Mouse (Mus musculus) embryo, embryonic 11 days (tissue): ENCODE data around the gene Card9.
"Not testable (repeated sequence)": the region's sequence is repeated elsewhere in the genome, so short reads cannot be mapped to it uniquely, and the experiment has no call there.

ENCODE experiments used
- DNase-seq: peaks from one replicate; pipeline ENCODE4 v3.0.0-alpha.2; 2015

Gene Card9

DNA sequence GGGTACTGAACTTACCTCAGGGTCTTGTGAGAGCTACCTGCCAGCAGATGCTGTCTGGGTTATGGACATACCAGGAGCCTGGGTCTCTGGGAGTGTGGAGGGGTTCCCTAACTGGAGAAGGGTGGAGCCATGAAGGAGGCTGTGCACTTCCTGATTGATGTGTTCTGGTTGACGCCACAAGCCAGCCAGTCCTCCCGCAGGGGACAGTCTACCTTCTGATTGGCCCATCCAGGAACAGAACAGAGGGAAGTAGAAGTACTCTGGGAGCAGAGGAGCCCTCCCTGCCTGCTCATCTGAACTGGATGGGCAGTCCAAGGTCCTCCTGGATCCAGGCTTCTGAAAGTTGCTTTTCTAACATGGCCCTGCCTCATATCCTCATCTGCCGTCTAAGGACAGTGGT, at the start of gene Card9:
Gene Card9 (minus strand): TSS at position 147 of the 400 bp plus-strand sequence.
- DNase-seq = no peak

DNA sequence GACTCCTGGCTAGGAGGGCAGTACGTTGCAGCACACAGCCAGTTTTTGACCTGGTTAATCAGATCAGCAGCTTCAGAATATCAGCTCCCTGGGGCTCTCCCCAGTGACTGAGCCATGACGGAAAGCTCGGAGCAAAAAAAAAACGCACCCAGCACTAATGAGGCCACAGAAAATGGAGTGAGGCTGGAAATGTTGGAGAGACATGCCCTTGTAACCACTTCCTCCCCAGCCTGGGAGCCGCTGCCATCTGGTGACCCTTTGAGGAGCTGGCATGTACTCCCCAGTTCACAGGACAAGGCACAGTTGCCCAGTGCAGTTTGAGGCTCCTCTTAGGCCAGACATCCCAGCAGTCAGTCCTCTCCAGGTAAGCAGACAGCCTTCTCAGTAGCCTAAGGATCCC, 49.4 kb upstream of the Card9 start:
- DNase-seq = no peak

DNA sequence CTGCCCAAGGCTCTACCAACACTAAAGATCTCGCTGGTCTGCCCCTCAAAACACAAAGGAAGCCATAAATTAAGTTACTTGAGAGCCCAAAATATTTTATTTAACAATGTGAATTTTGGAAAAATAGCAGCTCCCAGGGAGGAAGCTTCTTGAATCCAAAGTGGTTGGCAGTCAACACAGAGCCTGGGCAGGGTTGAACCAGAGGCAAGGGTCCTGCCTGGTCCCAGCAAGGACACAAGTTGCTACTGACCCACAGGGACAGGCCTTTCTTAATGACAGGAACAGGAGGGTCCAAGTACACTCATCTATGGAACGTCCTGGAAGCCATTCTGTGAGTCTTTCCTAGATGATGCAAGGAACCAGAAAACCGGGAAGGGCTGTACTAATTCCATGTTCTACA, 48.6 kb upstream of the Card9 start:
- DNase-seq = no peak

DNA sequence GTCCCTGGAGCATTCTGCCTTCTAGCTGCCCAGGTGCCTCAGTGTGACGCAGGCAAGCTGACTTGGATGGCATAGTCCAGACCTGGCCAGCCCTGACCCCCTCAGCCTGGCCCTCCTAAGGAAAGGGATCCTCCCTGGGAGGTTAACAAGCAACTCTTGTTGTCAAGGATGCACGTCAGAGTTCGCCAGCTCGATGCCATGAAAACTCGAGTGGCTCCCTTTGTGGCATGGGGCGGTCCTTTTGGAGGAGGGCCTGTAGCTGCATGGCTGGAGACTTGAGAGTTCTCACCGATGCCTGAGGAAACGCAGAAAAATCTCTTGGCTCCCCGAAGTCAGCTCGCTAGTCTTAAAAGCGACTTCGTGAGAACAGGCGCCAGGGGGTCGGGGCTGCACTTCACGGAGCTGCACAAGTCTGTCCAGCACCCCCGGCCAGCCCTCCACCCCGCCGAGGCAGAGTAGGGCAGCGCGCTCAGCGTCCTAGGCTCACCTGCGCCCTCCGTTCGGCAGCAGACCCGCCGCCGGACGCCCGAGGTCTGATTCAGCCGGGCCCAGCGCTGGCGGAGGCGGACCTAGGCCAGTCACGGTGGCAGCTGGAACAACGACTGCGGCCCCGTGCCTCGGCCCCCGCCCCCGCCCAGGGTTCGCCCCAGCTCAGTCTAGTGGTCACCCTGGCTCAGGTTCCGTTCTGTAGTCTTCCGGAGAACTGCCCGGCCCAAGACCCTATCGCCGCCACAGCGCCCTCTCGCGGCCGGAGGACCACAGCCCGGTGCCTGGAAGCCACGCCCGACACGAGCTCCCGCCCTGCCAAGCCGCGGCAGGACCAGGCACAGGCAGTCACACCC, 48.0 kb upstream of the Card9 start, which contains the start of gene Inpp5e:
Gene Inpp5e (minus strand): TSS at position 689 of the 842 bp plus-strand sequence.
- peak; percentile 94 for DNase-seq

DNA sequence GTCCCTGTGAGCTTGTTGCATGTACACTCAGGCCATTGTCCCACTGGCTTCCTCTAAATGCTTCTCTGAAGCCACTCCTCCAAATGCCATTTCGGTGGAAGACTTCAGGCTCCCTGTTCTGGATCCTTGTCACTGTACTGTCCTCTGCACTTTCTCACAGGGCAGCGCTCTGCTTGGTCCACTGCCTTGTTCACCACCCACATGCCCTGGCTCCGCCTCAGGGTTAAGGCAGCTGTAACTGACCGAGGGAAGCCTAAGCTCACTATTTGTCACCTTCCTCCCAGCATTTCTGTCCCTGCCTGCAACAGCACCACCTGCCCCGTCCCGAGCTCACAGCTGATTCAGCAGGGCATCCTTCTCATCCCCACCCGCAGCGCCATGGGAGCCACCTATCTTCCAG, 42.6 kb upstream of the Card9 start:
- no peak for DNase-seq

DNA sequence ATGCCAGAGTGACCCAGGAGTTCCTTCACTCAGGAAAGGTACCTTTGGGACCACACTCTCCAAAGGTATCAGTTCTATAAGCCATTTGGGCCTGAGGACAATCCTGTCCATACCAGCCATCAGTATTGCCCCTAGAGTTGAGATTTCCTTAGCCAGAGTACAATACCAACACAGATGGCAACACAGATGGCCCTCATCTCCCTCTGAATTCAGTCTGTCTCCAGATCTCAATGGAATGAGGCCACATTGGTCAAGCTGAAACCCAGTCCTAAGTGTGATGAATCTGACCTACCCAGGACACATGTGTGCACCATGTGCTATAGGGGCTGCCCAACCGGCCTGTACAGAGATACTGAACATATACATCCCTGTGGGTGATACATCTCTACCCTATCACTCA, 41.5 kb upstream of the Card9 start:
- no peak for DNase-seq

DNA sequence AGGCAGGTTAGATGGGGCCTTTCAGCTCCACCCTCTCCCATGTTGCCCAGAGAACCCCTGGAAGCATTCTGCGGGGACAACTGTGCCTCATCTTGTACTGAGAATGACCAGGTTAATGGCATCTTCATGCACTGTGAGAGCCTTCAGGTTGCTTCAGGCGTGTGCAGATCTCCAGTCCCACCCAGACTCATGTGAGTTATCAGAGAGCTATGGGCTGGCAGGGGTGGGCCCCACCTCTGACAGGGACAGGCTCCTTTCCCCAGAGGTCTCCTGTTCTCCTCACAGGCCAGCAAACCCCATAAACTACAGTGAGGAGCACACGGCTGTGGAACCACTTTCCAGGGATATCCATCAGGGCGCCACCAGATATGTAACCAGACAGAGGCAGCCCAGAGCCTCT, 40.3 kb upstream of the Card9 start:
- no peak for DNase-seq

DNA sequence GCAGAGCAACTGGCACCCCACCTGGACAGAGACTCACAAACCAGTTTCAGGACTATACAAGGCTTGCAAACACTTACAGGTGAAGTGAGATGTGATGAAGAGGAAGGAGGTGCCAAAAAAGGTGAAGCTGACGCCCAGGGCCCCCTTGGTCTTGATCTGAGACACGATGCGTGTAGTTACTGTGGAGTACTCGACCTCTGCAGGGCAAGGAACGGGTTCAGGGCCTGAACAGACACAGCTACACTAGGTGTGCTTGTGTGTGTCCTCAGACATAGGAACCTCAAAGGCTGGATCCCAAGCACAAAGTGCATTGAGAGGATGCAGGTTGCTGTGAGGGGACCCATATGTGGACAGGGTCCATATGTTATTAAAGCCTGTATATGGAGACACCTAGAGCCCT, 39.6 kb upstream of the Card9 start:
- no peak for DNase-seq

DNA sequence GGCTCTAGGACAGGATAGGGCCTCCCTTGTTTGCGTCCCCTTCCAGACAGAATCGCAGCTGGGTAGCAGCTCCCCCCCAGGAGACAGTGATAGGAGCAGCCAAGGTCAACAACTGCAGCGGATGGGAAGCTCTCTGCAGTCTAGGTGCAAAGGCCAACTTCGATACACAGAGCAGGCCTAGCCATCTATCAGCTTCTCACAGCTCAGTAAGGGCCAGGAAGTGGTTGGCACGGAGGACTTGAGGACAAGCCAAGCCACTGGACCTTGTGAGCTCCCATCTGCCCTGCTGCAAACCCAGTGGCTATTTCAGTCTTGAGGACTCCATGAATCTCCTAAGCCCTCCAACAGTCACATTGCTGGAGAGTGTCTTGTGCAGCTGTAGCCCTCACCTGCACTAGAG, 38.9 kb upstream of the Card9 start:
- DNase-seq = no peak

DNA sequence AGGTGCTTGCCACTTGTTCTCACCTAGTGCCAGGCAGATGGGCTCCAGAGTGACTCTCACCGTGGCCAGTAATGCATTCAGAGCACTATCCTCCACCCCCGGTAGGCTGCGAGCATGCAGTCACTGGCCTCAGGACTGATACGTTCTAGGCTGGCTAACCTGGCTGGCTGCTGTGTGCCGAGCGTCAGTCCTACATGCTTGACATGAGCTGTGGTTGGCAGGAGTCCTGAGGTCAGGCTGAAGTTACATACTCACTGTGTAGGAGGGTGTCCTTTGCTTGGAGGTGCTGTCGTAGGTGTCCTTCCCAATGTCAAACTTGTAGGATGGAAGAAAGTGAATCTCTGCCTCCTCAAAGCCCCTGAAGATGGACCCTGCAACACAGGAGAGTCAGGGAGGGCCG, 38.3 kb upstream of the Card9 start:
- no peak for DNase-seq

DNA sequence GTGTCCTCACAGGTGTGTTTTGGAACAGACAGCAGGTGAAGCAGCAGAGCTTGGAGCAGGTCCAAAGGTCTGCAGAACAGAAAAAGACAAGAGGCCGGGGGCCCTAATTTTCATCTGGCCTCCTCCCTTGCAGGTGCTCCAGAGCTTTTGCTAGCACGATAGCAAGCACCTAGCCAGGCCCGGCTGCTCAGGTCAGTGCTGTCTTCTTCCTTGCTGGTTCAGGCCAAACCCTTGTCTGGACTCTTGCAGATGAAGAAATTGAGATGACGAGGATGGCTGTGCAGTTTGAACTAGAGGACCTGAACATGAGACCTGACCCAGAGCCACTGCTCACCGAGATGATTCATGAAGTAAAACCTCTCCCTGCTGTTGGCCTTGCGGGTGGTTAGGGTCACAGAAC, 30.9 kb upstream of the Card9 start:
- no peak for DNase-seq

DNA sequence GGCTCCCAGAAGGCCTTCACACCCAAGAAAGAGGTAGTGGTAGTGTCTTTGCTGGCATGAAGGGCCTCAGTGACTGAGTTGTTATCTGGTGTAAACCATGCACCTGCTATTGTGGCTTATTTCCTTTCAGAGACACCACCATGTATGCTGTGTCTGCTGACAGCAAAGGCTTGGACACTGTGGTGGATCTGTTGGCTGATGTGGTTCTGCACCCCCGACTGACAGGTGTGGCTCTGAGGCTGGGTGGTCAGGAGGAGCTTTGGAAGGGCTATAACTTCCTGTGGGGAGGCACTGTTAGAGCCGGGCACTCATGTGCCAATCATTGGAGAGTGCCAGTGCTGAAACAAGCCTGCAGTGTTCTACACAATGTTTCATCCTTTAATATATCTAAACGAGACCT, 30.2 kb upstream of the Card9 start:
- no peak for DNase-seq

DNA sequence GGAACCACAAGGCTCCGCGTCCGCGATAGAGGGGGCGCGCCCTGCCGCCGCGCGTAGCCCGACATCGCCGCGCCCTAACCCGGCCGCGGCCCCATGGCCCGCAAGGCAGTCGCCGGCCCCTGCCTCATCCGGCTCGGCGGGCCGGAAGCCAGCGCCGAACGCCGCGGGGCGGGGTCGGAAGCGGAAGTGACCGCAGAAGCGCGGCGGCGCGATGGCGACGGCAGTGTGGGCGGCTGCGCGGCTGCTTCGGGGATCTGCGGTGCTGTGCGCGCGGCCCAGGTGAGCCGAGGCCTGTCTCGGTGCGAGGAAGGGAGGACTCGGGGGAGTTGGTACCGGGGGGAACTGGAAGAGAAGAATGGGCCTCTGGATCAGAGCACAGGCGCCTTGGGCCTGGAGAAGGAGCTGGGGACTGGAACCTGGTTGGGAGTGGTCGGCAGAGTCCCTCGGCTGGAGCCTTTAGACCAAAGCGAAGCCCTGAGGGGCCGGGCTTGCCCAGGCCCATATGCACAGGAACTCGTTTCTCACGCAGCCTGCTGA, 28.5 kb upstream of the Card9 start, which contains the start of the genes Entr1 and Pmpca:
Gene Entr1 (minus strand): TSS at position 163 of the 537 bp plus-strand sequence.
Gene Pmpca (plus strand): TSS at position 186 of the 537 bp plus-strand sequence.
- peak; percentile 94 for DNase-seq

DNA sequence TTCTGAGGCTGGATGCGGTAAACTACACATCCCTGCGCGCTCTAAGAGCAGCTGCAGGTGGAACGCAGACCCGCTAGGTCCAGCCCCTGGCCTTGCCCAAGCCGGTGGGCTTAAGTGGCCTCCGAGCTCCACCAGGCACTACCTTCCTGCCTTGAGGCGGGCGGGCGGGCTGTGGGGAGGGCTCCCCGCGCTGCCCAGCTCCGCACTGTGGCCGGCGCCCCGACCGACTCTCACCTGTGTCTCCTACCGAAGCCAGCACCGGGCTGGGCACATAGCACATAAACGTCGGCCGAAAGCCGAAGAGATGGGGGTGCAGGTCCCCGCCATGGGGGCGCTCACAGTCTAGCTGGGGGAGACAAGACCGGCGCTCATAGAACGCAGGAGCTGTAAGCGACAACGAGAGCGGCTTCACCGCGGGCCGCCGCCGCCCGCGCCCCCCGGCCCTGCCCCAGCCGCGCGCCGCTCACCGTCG, 28.0 kb upstream of the Card9 start:
- no peak for DNase-seq

DNA sequence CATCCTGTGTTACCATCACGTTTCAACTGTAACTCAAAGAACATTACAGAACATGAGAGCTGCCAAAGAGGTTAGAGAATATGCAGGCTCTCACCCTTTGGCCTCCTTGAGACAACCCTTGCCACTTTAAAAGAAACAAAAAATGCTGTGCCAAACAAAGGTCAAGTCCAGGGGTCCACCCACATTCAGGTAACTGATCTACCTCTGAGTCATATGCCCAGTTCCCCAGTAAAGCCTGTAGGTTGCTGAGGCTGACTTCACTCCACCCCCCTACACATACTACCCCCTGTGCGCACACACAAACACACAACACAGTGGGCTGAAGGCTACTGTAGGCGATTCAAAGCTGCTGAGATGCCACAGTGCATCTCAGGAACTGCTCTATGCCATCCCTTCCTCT, 27.0 kb upstream of the Card9 start:
- DNase-seq = no peak

DNA sequence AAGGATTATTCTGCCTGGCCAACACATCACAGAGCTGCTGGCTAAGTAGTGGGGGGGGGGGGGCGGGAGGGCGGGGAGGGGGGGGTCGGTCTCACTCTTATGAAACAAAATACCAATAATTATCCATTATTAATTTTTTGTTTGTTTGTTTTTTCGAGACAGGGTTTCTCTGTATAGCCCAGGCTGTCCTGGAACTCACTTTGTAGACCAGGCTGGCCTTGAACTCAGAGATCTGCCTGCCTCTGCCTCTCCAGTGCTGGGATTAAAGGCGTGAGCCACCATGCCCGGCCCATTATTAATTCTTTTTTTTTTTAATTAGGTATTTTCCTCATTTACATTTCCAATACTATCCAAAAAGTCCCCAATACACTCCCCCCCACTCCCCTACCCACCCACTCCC, 20.2 kb upstream of the Card9 start:
- DNase-seq = not testable (repeated sequence)

DNA sequence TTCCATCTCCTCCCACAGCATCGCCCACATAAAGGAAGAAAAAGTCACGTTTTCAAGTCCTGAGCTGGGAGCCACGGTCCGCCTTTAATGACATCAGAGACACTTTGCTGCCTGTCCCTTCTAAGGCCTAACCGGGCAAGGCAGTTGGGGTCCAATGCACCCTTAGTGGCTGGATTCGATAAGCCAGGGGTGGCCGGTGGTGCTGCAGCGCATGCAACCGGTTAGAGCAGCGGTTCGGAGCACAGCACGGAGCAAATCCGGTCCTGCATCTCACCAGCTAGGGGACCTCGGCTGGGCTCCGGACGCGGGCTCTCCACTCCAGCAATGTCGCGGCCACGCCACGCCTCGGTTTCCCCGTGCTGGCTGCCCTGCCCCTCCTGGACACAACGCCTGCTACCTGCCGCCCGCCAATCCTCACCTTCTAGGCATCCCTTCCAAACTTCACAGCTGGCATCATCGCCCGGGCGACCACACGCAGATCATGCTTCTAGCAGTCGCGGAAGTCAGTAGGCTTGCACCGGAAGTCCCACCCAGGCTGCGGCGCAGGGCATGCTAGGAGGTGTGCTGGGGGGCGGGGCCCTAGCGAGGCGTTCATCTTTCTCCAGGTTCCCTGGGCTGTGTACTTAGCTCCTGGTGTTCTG, 19.5 kb upstream of the Card9 start, which contains the start of gene Snapc4:
Gene Snapc4 (minus strand): TSS at position 523 of the 641 bp plus-strand sequence.
- peak; percentile 93 for DNase-seq

DNA sequence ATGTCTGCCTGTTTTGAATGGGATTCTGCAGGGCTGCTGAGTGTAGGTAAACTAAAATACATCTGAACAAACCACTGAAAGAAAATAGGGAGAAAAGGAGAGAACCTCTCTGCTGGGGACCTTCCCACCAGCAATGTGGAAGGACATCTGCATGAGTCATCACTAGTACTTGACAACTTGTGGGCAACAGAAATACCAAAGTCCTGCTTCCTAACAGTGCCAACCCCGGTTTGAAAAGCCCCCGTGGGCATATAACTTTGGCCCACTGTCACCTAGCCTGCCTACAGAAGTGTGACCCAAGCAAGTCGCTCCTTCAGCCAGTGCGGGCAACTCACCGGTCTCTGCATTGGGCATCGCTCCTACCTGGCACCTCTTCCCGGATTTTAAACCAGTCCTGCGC, 11.7 kb upstream of the Card9 start:
- DNase-seq = no peak

DNA sequence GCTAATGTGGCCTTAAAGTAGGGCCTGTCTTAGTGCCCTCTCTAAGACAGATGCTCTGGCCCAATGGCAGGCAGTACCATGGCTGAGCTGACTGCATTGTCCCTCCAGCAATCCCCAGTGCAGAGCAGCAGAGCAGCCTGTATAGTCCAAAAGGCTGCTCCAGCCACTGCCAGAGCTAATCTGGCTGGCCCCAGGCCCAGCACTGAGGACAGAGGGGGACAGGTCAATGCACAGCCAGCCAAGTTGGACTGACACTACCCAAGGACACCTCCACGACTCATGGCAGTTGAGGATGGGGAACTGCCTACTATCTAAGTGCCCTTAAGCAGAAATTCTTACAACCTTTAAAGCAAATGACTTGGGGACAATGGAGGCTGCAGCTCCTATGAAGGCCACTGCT, 7.9 kb upstream of the Card9 start:
- DNase-seq = no peak

DNA sequence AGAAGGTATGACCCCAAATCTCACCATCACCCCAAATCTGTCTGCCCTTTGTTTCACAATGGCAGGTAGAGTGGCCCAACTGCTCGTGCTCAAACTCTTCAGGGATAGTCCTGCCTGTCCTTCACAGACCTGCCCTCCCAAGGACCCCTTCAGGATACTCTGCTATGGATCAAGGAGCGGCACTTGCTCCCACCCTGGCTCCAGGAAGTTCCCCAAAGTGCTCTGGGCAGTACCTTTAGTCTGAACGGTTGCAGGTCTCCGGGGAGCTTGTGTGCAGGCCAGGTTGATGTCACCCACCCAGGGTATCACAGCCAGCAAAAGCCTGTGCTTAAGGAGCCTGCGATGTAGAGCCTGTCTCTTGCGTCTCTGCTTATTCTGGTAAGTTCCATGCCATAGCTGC, 7.2 kb upstream of the Card9 start:
- no peak for DNase-seq

DNA sequence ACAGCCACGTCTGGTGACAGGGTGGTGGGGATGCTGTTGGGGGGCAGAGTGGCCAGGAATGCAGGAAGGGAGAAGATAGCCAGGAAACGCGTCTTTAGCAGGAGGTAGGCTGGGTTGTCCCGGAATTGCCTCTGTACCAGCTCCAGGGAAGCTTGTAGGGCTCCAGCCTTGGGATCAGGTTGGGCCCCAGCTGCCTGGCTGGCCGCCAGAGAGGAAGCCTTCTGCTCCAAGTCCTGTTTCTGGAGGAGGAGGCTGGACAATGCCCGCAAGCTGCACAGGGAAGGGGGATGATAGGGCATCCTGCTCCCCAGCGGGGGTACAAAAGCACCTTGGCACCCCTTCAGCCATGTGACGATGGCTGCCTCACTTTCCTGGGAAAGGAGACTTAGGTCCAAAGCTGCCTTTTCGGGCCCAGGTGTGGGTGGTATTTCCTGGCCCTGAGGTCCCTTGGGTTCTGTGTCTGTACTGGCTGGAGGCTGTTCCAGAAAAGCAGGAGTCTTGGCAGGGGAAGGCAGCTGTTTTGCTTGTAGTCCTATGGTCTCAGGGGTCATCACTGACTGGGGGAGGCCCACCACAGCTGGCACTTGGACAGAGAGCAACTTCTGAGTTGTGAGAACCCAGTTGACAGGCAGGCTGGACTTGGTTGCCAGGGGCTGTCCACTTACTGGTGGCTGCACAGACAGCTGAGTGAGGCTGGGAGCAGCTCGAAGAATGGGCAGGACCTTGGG, 4.2 kb upstream of the Card9 start:
- DNase-seq = no peak

DNA sequence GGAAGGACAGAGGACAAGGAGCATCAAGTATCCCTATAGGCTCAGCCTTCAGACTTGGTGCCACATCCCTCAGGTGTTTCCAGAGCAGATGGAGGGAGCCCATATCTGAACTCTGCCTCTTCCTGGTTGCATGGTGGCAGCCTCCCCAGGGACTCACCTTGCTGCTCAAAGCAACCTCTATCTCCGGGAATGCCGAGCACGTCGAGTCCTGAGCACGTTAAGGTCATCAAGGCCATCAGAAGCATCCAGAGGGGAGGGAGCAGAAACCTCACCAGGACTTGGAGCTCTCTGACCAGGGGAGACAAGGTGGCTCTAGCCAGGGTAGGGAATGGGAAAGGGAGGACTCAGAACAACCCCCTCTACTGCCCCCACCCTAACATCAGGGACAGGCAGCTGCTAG, 2.8 kb upstream of the Card9 start:
- no peak for DNase-seq

DNA sequence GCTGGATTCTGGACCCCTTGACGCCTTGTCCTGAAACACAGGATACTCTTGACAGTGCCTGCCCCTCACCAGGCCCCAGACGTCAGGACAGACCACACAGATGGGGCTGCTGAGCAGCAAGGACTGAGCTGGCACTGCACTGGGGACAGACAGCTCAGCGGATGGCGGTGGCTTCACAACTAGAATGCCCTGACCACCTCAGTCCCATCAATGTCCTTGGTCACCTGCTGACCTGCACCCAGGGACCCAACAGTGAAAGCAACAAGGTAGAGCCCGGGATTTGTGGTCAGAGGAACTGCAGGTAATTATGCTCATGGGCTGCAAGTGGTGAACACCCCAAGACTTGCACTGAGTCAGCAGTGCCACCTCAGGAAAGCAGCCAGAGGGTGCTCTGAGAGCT, 2.3 kb upstream of the Card9 start:
- DNase-seq = no peak
